Mouse (Mus musculus) heart, embryonic 12.5 days (tissue): ENCODE measurements around the gene Il18. TPM values are rescaled to one million over a fixed set of nuclear protein-coding genes. Genes with fewer than 3 reads are reported as not detected.
A peak's percentile ranks its signal among the peaks of the same experiment; 100 is the strongest.

Experiments
- ATAC-seq: fragments of 200-750 bp; cut with Nextera tagmentation; 2 replicates; pipeline ENCODE4 v1.8.0; 2017; ENCODE audit warnings: moderate TSS enrichment, moderate library complexity; ENCODE audit not compliant: insufficient number of reproducible peaks, low FRiP score
- H3K27ac ChIP-seq: fragments of 300-500 bp; sonication (generic); 2 replicates; pipeline ENCODE4 v1.5.1; 2016; ENCODE audit warnings: mild to moderate bottlenecking, moderate library complexity; ENCODE audit not compliant: poor library complexity, severe bottlenecking
- H3K27me3 ChIP-seq: fragments of 300-500 bp; sonication (generic); replicated peaks from 2 replicates; pipeline ENCODE4 v1.6.1; 2016; ENCODE audit warnings: mild to moderate bottlenecking, moderate library complexity
- H3K36me3 ChIP-seq: fragments of 300-500 bp; sonication (generic); 2 replicates; pipeline ENCODE4 v1.6.1; 2016; ENCODE audit warnings: mild to moderate bottlenecking, moderate library complexity
- H3K4me1 ChIP-seq: fragments of 300-500 bp; sonication (generic); replicated peaks from 2 replicates; pipeline ENCODE4 v1.6.1; 2016; ENCODE audit warnings: mild to moderate bottlenecking
- H3K4me2 ChIP-seq: fragments of 300-500 bp; sonication (generic); 2 replicates; pipeline ENCODE4 v1.6.1; 2016; ENCODE audit warnings: mild to moderate bottlenecking, moderate library complexity
- H3K4me3 ChIP-seq: fragments of 300-500 bp; sonication (generic); 2 replicates; pipeline ENCODE4 v1.5.1; 2016; ENCODE audit warnings: mild to moderate bottlenecking
- H3K9ac ChIP-seq: fragments of 300-500 bp; sonication (generic); 2 replicates; pipeline ENCODE4 v1.6.1; 2016; ENCODE audit warnings: mild to moderate bottlenecking, moderate library complexity
- H3K9me3 ChIP-seq: fragments of 300-500 bp; sonication (generic); replicated peaks from 2 replicates; pipeline ENCODE4 v1.6.1; 2016; ENCODE audit warnings: mild to moderate bottlenecking, moderate library complexity
- WGBS: fragments of 180-500 bp; shearing (Covaris S2); methylation state at CpG from one replicate; pipeline ENCODE4 v1.1.7; 2016; 5-methylcytosine and 5-hydroxymethylcytosine counted together
- polyA plus RNA-seq: library from polyadenylated mRNA; unstranded; fragments of >200 nt; fragmentation: Nextera tagmentation; extraction: Ambion mirVana; gene quantifications from 2 replicates; pipeline ENCODE4 v1.2.1, GENCODE M21; 2016

Il18 gene
- polyA plus RNA-seq, 1 experiment from 2014 or later: 4.0 TPM

DNA sequence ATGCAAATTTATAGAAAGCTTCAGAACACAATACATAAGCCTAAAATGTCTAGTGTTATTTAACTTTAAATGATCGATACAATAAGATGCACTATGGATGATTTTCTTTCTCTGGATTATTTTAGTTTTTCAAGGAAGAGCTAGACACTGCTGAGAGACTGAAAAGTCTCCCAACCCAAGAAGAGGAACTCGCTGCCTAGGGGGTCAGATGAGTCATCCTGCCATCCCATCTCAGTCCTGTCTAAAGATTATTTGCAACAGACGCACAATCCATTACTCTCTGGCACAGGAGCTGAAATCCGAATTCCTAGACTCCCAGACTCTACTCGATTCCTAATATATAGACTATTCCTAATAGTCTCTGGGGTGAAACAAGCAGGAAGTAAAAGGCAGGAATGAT, 2.4 kb upstream of the Il18 start:
- no peaks in the 10 kb centered on the region for H3K9me3 ChIP-seq

DNA sequence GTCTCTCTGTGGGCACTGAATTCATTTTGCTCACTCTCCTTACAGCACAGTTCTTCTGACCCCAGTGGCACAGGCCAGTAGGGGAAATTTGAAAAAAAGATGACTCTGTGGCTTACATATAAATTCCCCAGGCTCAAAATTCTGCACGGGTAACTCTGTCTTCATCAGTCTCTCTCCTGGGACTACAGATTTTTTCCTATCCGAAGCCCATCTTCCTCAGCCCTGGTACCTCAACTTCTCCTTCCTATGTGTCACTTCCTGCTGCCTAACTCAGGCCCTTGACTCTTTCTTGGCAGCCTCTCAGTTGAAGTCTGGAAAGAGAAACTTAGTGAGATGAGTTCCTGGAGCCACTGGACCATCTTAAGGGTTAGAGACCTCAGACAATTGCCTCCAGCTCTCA, 1.1 kb upstream of the Il18 start:
- Histone ChIP-seq H3K4me2 (no peak overlapping the region), H3K36me3 (no peaks in the 10 kb centered on the region), H3K4me3 (no peak overlapping the region), H3K4me1 (0 out of 2 replicates have a peak, but pooled peaks cover 6% of the 10 kb centered on the region), H3K27me3 (no peaks in the 10 kb centered on the region), H3K27ac (no peak overlapping the region), H3K9me3 (no peaks in the 10 kb centered on the region), H3K9ac (no peak overlapping the region)
- ATAC-seq: no peak
- 54% methylated on average over 2 of the region's 2 CpGs for WGBS

More for the DNA sequence above, 2.4 kb upstream of the Il18 start:
- H3K27ac ChIP-seq: no peak overlapping the region
- H3K4me3 ChIP-seq: no peak overlapping the region
- no peak for ATAC-seq
- no peaks in the 10 kb centered on the region for H3K27me3 ChIP-seq
- peaks cover 10% of the 10 kb centered on the region; the same call in 1 of the 2 replicates for H3K4me1 ChIP-seq
- no peak overlapping the region for H3K4me2 ChIP-seq
- H3K9ac ChIP-seq: no peak overlapping the region
- 59% methylated on average over 5 of the region's 5 CpGs for WGBS
- no peaks in the 10 kb centered on the region for H3K36me3 ChIP-seq

DNA sequence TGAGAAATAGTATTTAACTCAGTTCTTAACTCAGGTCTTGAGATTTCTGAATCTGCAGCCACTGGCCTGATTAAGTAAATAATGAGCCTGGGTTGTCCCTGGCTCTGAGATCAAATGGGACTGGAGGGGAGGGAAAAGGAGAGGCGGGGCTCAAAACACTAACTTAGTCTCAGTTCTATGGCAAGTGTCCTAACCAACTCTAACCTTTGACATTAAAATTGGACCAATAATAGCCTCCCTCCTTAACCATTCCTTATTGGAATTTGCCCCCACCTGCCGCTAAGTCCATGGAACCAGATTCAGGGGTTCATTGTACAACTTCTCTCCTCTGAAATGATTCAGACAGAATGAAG, 443 bp downstream of the Il18 start, which contains the start of gene Bco2:
Gene Bco2, minus strand, starts transcription at position 88 of the 353 bp plus-strand sequence.
- Histone ChIP-seq H3K27ac (no peak within 1 kb of the TSS), H3K9ac (no peak within 1 kb of the TSS), H3K4me3 (no peak within 1 kb of the TSS), H3K27me3 (no peaks in the 10 kb centered on the region), H3K9me3 (no peaks in the 10 kb centered on the region), H3K4me1 (0 out of 2 replicates have a peak, but pooled peaks cover 6% of the 10 kb centered on the region), H3K4me2 (peak within 1 kb of the TSS; percentile 40), H3K36me3 (no peaks in the 10 kb centered on the region)
- no peak for ATAC-seq
- 44% methylated on average over 2 of the region's 2 CpGs for WGBS

DNA sequence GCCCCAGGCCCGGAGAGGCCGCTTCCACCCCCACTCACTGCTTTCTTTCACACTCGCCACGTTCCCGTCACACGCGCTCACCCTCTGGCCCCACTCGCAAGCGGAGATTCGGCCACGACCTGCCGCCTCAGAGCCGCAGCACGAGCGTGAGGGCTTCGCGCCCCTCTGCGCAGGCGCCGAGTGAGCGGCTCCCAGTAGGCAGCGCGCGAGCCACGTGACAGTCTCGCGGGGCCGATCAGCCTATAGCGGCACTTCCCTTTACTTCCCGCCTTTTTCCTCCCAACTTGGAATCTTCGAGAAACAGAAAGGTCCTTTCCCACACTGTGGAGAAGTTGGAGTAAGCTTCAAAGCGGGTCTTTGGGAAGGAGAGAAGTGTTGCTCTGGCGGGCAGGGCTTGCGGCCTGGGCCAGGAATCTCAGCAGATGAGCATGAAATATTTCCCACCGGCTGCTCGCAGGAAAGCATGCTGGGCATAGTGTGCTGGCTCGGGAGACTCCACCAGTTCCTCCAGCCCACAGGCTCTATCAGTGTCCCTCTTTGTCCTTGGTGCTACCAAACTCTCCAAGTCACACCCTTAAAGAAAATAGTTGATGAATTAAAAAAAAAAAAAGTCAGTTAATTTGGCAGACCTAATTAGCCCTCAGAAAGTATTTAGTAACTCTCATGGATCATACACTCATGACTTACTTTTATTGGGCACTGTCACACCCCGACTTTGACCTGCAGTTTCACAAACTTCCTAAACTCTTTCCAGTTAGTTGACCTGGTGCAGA, 6.7 kb downstream of the Il18 start, which contains the start of gene Tex12:
Gene Tex12, minus strand, starts transcription at position 181 of the 773 bp plus-strand sequence.
- no peaks in the 10 kb centered on the region; the same call in 1 of the 2 replicates for H3K27me3 ChIP-seq

GRCm38 (mm10) chr9:50561918-50562360, 7.3 kb downstream of the Il18 start:
- Histone ChIP-seq H3K27ac (no peak overlapping the region), H3K4me1 (peaks cover 8% of the 10 kb centered on the region; the same call in 1 of the 2 replicates), H3K27me3 (no peaks in the 10 kb centered on the region; the same call in 1 of the 2 replicates), H3K9ac (no peak overlapping the region), H3K4me2 (no peak overlapping the region), H3K9me3 (peaks cover 7% of the 10 kb centered on the region), H3K4me3 (no peak overlapping the region), H3K36me3 (no peaks in the 10 kb centered on the region)
- ATAC-seq: no peak
- 82% methylated on average over 2 of the region's 2 CpGs for WGBS

More for the DNA sequence above, 6.7 kb downstream of the Il18 start, which contains the start of gene Tex12:
- Histone ChIP-seq H3K36me3 (no peaks in the 10 kb centered on the region), H3K4me2 (no peak within 1 kb of the TSS), H3K4me3 (no peak within 1 kb of the TSS), H3K9ac (no peak within 1 kb of the TSS), H3K27ac (no peak within 1 kb of the TSS), H3K9me3 (peaks cover 7% of the 10 kb centered on the region), H3K4me1 (peaks cover 8% of the 10 kb centered on the region; the same call in 1 of the 2 replicates)
- 79% methylated on average over 38 of the region's 38 CpGs for WGBS
- no peak for ATAC-seq

DNA sequence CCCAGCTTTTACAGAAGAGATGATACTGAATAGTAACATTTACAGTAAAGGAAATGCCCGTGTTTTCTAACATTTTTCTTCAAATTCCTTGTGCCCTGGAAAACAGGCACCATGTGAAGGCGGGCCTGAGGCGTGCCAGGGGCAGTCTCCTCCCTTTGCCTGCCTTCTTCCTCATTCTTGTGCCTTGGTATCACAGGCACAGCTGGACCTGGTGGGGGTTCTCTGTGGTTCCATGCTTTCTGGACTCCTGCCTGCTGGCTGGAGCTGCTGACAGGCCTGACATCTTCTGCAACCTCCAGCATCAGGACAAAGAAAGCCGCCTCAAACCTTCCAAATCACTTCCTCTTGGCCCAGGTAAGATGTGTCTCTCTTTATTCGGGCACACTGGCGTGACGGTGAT, 10.5 kb downstream of the Il18 start:
- ATAC-seq: no peak
- peaks cover 8% of the 10 kb centered on the region; the same call in 1 of the 2 replicates for H3K4me1 ChIP-seq
- no peaks in the 10 kb centered on the region for H3K36me3 ChIP-seq
- H3K27me3 ChIP-seq: no peaks in the 10 kb centered on the region; the same call in 1 of the 2 replicates
- no peak overlapping the region for H3K9ac ChIP-seq
- H3K27ac ChIP-seq: no peak overlapping the region
- WGBS: 64% methylated on average over 7 of the region's 7 CpGs
- H3K4me3 ChIP-seq: no peak overlapping the region
- H3K4me2 ChIP-seq: no peak overlapping the region
- peaks cover 7% of the 10 kb centered on the region for H3K9me3 ChIP-seq

- Histone ChIP-seq H3K36me3 (no peaks in the 10 kb centered on the region), H3K9ac (no peak overlapping the region), H3K9me3 (peaks cover 5% of the 10 kb centered on the region), H3K4me2 (no peak overlapping the region), H3K27me3 (no peaks in the 10 kb centered on the region; the same call in 1 of the 2 replicates), H3K4me3 (no peak overlapping the region), H3K27ac (no peak overlapping the region), H3K4me1 (peaks cover 8% of the 10 kb centered on the region; the same call in 1 of the 2 replicates)
- no peak for ATAC-seq
- WGBS: 32% methylated on average over 4 of the region's 4 CpGs
Observed at GRCm38 (mm10) chr9:50565940-50566339, 11.3 kb downstream of the Il18 start.

DNA sequence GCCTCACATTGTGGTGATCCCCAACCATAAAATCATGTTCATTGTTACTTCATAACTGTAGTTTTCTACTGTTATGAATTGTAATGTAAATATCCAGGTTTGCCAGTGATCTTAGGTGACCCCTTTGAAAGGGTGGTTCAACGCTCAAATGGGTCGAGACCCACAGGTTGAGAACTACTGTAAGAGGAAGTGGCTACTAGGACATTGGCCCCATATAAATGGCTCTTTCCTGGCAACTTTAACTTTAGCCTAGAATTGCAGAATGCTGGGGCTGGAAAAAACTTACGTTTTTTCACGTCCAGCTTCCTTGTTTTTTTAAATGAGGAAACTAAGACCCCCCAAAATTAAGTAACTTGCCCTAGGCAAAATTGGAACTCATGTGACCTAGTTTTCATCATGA, 12.7 kb downstream of the Il18 start:
- Histone ChIP-seq H3K36me3 (no peaks in the 10 kb centered on the region), H3K9me3 (no peaks in the 10 kb centered on the region), H3K27ac (no peak overlapping the region), H3K4me1 (peaks cover 8% of the 10 kb centered on the region; the same call in 1 of the 2 replicates), H3K4me3 (no peak overlapping the region), H3K27me3 (no peaks in the 10 kb centered on the region), H3K9ac (no peak overlapping the region), H3K4me2 (no peak overlapping the region)
- 74% methylated on average over 4 of the region's 4 CpGs for WGBS
- no peak for ATAC-seq

- 79% methylated on average over 2 of the region's 2 CpGs for WGBS
- ATAC-seq: no peak
- H3K4me1 ChIP-seq: peaks cover 8% of the 10 kb centered on the region; the same call in 1 of the 2 replicates
- H3K4me2 ChIP-seq: no peak overlapping the region
- no peak overlapping the region for H3K27ac ChIP-seq
- H3K4me3 ChIP-seq: no peak overlapping the region
- no peaks in the 10 kb centered on the region for H3K9me3 ChIP-seq
- H3K27me3 ChIP-seq: no peaks in the 10 kb centered on the region
- no peak overlapping the region for H3K9ac ChIP-seq
- H3K36me3 ChIP-seq: no peaks in the 10 kb centered on the region
Observed at GRCm38 (mm10) chr9:50567881-50568280, 13.3 kb downstream of the Il18 start.

- WGBS: 59% methylated on average over 10 of the region's 10 CpGs
- Histone ChIP-seq H3K36me3 (no peaks in the 10 kb centered on the region), H3K4me2 (no peak overlapping the region), H3K27me3 (no peaks in the 10 kb centered on the region), H3K27ac (no peak overlapping the region), H3K9ac (no peak overlapping the region), H3K4me1 (peaks cover 8% of the 10 kb centered on the region; the same call in 1 of the 2 replicates), H3K4me3 (no peak overlapping the region), H3K9me3 (no peaks in the 10 kb centered on the region)
- ATAC-seq: no peak
Observed at GRCm38 (mm10) chr9:50569599-50570525, 15.2 kb downstream of the Il18 start.

- Histone ChIP-seq H3K4me3 (no peak overlapping the region), H3K4me2 (no peak overlapping the region), H3K36me3 (no peaks in the 10 kb centered on the region), H3K27me3 (no peaks in the 10 kb centered on the region), H3K4me1 (no peaks in the 10 kb centered on the region), H3K9ac (no peak overlapping the region), H3K27ac (no peak overlapping the region), H3K9me3 (no peaks in the 10 kb centered on the region)
- ATAC-seq: no peak
- 34% methylated on average over 4 of the region's 4 CpGs for WGBS
Observed at GRCm38 (mm10) chr9:50580370-50580769, 25.7 kb downstream of the Il18 start.
